ENCODE assay signal across 7 mouse cellular contexts in the genomic region with DNA sequence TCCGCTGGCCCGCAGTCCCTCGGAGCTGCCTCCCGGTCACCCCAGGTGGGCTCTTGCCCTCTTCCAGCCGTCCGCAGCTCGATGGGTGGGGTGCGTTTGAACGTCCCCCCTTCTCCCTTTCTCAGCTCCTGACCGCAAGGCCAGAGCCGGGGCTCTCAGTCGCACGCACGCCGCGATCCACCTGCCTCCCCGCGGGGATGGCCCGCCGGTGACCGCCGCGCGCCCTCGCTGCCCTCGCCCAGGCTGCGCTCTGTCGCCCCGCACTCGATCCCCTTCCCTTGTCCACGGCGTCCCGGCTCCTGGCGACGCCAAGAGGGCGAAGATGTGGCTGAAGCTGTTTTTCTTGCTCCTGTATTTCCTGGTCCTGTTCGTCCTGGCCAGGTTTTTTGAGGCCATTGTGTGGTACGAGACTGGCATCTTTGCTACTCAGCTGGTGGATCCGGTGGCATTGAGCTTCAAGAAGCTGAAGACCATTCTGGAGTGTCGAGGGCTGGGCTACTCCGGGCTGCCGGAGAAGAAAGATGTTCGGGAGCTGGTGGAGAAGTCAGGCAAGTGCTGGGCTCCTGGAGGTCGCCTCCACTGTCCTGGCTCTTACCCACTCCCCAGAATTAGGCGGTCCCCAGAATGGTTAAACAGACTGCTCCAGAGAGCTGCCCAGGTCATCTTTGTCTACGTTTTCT. TPM values are rescaled to one million over a fixed set of nuclear protein-coding genes. Genes with fewer than 3 reads are reported as not detected.
DNase-seq lines count a peak whose midpoint lies in the region; ATAC-seq lines count a peak whose summit lies in the region.

No protein-coding gene starts in this region.

- peaks cover 17% of the 10 kb centered on the region for H3K4me1 ChIP-seq in forebrain, embryonic 12.5 days
- peaks cover 19% of the 10 kb centered on the region for H3K4me1 ChIP-seq in hindbrain, embryonic 10.5 days (replicated peaks)

- H3K36me3 ChIP-seq in forebrain, embryonic 12.5 days (replicated peaks), result peaks cover 2% of the 10 kb centered on the region; the same call in 1 of the 2 replicates
- peaks cover 19% of the 10 kb centered on the region for H3K36me3 ChIP-seq in hindbrain, embryonic 10.5 days

- no peaks in the 10 kb centered on the region for H3K9me3 ChIP-seq in forebrain, embryonic 12.5 days
- no peaks in the 10 kb centered on the region for H3K9me3 ChIP-seq in hindbrain, embryonic 10.5 days

- peak; percentile 23 for DNase-seq in T-cell, adult 2 months (ENCODE audit: low spot score)
- DNase-seq in c-Kit-positive CD71-positive TER-119-positive erythroid progenitor cells, embryonic 14.5 days (ENCODE audit: low spot score), result peak; percentile 55
- DNase-seq in hindbrain, embryonic 10.5 days (ENCODE audit: low spot score), result peak; percentile 75
- DNase-seq in layer of hippocampus, postnatal 25 days (ENCODE audit: extremely low spot score in 1 of 2, low spot score in 1 of 2), result peak; percentile 33 to 48
- DNase-seq in lung, postnatal 14 days, result peak; percentile 53
- DNase-seq in retina, adult 2 months (ENCODE audit: low read depth, low spot score), result peak; percentile 28

- ATAC-seq in forebrain, embryonic 12.5 days (ENCODE audit: low FRiP score), result peak; percentile 28

- peak overlapping the region; percentile 71 for H3K4me2 ChIP-seq in forebrain, embryonic 12.5 days

- H3K9ac ChIP-seq in forebrain, embryonic 12.5 days, result peak overlapping the region; percentile 94

- under 1% methylated on average over 46 of the region's 46 CpGs for WGBS in forebrain, embryonic 12.5 days
- under 1% methylated on average over 46 of the region's 46 CpGs for WGBS in hindbrain, embryonic 10.5 days

- H3K27me3 ChIP-seq in forebrain, embryonic 12.5 days, result no peaks in the 10 kb centered on the region
- H3K27me3 ChIP-seq in hindbrain, embryonic 10.5 days (ENCODE audit: insufficient read depth, poor library complexity, severe bottlenecking), result no peaks in the 10 kb centered on the region

- H3K4me3 ChIP-seq in forebrain, embryonic 12.5 days (replicated peaks), result peak overlapping the region; percentile 88
- peak overlapping the region; percentile 94 for H3K4me3 ChIP-seq in hindbrain, embryonic 10.5 days

- H3K27ac ChIP-seq in forebrain, embryonic 12.5 days, result peak overlapping the region; percentile 98
- peak overlapping the region; percentile 99 for H3K27ac ChIP-seq in hindbrain, embryonic 10.5 days

RNA-seq across cellular contexts. Expression of gene Rnf103, which starts 0.8 kb away (rescaled TPM):
- polyA plus RNA-seq in forebrain, embryonic 12.5 days (2016; fragmentation: Nextera tagmentation; extraction: Ambion mirVana), result 19.4 and 22.3 TPM in 2 replicates
- 10.6 and 12.3 TPM in 2 replicates for polyA plus RNA-seq in hindbrain, embryonic 10.5 days (2016; fragmentation: Nextera tagmentation; extraction: Ambion mirVana)
- 10 to 100 TPM; 46.0 to 48.3 TPM for total RNA-seq in layer of hippocampus, postnatal 25 days (2021)

RNA-seq across cellular contexts. Expression of gene Chmp3, which starts 49.1 kb away (rescaled TPM):
- polyA plus RNA-seq in forebrain, embryonic 12.5 days (2016; fragmentation: Nextera tagmentation; extraction: Ambion mirVana), result 44.3 and 49.4 TPM in 2 replicates
- 46.6 and 52.0 TPM in 2 replicates for polyA plus RNA-seq in hindbrain, embryonic 10.5 days (2016; fragmentation: Nextera tagmentation; extraction: Ambion mirVana)
- 10 to 100 TPM; 83.6 to 97.4 TPM for total RNA-seq in layer of hippocampus, postnatal 25 days (2021)

RNA-seq across cellular contexts. Expression of gene Rmnd5a, which starts 54.0 kb away (rescaled TPM):
- polyA plus RNA-seq in forebrain, embryonic 12.5 days (2016; fragmentation: Nextera tagmentation; extraction: Ambion mirVana), result 11.0 and 13.8 TPM in 2 replicates
- polyA plus RNA-seq in hindbrain, embryonic 10.5 days (2016; fragmentation: Nextera tagmentation; extraction: Ambion mirVana), result 7.9 and 10.4 TPM in 2 replicates
- total RNA-seq in layer of hippocampus, postnatal 25 days (2021), result 10 to 100 TPM; 90.8 to 96.3 TPM

Comparison
In these comparisons a context has a peak if more than half of its experiments do, and no peak if none do; other contexts are left out.
1. Peak in every context shown above with its lines: DNase-seq, ATAC-seq, H3K4me3 ChIP-seq and H3K27ac ChIP-seq.
2. DNase-seq: peak in every context shown above with its lines; median percentile 75 in hindbrain, embryonic 10.5 days; 55 in c-Kit-positive CD71-positive TER-119-positive erythroid progenitor cells, embryonic 14.5 days; 53 in lung, postnatal 14 days; 40 in layer of hippocampus, postnatal 25 days; 28 in retina, adult 2 months; 23 in T-cell, adult 2 months.